Mouse (Mus musculus) testis, adult 2 months (tissue): ENCODE data around the gene Kansl1l.

ENCODE experiments used
- CTCF ChIP-seq: fragments of 200-500 bp; IDR thresholded peaks from 2 replicates; pipeline ENCODE4 v1.5.1; 2012; ENCODE audit warnings: low read depth, mild to moderate bottlenecking, inconsistent platforms, low read length, moderate library complexity; ENCODE audit not compliant: control insufficient read depth, insufficient read depth, insufficient replicate concordance
- POLR2A ChIP-seq: fragments of 200-500 bp; IDR thresholded peaks from 2 replicates; pipeline ENCODE4 v1.6.1; 2012; ENCODE audit warnings: low read depth, mild to moderate bottlenecking, inconsistent platforms, low read length, moderate library complexity; ENCODE audit not compliant: control insufficient read depth

DNA sequence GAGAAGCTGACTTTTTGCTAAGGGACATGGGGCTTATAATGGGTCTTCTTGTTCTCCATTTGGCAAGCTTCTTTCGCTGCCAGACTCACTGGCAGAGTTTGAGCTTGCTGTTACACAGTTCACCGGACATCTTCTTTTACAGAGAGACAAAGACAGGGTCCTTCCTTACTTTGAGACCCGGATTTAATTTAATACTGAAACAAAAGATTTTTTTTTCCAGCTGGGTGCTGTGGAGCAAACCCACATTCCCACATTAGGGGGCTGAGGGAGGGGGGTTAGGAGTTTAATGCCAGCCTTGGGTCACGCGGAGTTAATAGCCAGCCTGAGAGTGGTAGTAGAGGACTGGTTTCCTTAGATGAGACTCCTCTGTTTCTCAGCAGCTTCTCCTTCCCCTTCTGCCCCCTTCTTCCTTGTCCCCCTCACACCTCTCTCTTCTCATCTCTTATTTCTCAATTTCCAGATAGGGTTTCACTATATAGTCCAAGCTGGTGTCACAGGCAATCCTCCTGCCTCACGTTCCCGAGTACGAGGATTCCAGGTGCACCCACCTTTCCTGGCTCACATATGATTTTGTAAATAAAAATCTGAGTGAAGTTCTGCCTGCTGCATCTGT lies 124.5 kb downstream of the Kansl1l start:
- TF ChIP-seq POLR2A (no peak), CTCF (no peak)
